Mouse (Mus musculus): ENCODE measurements around the gene Glipr1. TPM values are rescaled to one million over a fixed set of nuclear protein-coding genes. Genes with fewer than 3 reads are reported as not detected.

The Glipr1 gene
- polyA plus RNA-seq, 1 experiment from 2014 or later = 4.3 TPM

DNA sequence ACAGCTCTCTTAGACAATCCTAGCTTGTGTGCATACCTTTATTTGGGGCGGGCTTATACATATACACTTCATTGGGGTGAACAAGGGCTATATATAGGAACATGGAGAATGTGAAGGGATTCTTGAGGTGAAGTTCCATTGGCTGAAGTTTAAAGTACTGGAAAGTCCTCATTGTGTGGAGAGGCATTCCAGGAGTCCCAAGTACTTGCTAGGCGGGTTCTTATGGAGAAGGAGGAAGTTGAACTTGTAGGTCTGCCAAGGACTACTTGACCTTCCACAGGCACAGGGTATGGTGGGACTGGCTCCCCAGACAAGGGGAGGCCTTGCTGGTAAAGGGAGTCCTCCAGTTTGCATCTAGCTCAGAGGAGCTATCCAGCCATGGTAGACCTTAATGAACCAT lies 43.1 kb downstream of the Glipr1 start:
- H3K27ac ChIP-seq (replicated peaks) = no peak overlapping the region

DNA sequence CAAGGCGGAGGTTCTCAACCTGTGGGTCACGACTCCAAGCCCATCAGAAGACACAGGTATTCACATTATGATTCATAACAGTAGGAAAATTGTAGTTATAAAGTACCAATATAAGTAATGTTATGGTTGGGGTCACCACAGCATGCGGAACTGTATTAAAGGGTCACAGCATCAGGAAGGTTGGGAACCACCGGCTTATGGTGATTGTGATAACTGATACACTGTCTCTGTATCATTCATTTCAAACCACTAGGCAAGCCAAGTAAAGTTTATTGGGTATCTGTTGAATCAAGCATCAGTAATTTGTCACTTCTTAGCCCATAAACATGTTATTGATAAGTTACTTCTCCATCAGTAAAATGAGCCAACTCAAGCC lies 44.4 kb downstream of the Glipr1 start:
- Histone ChIP-seq H3K36me3 (no peaks in the 10 kb centered on the region), H3K27ac (replicated peaks) (no peak overlapping the region), H3K9me3 (replicated peaks) (no peaks in the 10 kb centered on the region), H3K27me3 (no peaks in the 10 kb centered on the region), H3K4me2 (replicated peaks) (no peak overlapping the region), H3K4me3 (replicated peaks) (no peak overlapping the region), H3K4me1 (no peaks in the 10 kb centered on the region), H3K9ac (no peak overlapping the region)
- WGBS = 38% methylated on average over 4 of the region's 4 CpGs
- no peak; the same call in 1 of the 2 replicates for ATAC-seq (ENCODE audit: insufficient number of reproducible peaks, low FRiP score, low TSS enrichment, low read depth)

More for the DNA sequence above, 43.1 kb downstream of the Glipr1 start:
- Histone ChIP-seq H3K9ac (no peak overlapping the region), H3K36me3 (no peaks in the 10 kb centered on the region), H3K4me2 (replicated peaks) (no peak overlapping the region), H3K4me3 (replicated peaks) (no peak overlapping the region), H3K27me3 (no peaks in the 10 kb centered on the region), H3K9me3 (replicated peaks) (no peaks in the 10 kb centered on the region), H3K4me1 (no peaks in the 10 kb centered on the region)
- 83% methylated on average over 2 of the region's 2 CpGs for WGBS
- ATAC-seq (ENCODE audit: insufficient number of reproducible peaks, low FRiP score, low TSS enrichment, low read depth) = no peak

DNA sequence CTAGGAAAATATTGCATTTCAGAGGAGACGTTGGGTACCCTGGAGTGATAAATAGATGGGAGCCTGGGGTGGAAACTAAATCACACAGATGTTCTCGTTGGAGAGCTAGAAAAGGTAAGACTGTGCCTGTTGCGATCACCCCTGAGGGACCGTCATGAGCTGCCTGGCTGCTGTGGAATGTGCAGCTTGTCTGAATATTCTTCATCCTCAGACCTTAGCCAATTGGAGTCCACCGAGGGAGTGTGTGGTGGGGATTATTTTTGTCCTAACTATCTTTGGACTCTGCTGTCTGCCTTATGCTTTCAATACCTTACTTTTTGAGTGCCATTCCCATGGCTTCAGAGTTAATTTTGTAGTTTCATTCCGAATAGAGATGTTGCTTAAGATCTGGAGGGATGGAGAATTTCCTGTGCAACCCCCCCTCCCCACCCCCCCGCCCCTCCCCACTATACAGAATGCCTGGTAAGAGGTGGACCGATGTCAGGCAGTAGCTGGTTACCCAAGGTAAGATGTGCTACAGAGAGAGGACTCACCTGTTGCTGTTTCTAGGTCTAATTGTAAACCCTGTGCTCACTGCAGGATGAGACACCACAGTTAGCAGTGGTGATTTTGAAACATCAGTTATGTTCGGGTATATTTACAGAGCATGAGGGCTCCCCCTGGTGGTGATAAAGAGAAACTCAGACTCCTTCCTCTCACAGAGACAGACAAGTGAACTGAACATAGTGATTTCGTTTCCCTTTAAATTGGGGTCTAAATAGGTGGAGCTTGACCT lies 45.0 kb downstream of the Glipr1 start:
- Histone ChIP-seq H3K9me3 (replicated peaks) (no peaks in the 10 kb centered on the region), H3K4me3 (replicated peaks) (no peak overlapping the region), H3K4me1 (no peaks in the 10 kb centered on the region), H3K9ac (no peak overlapping the region), H3K27ac (replicated peaks) (no peak overlapping the region), H3K4me2 (replicated peaks) (no peak overlapping the region), H3K27me3 (no peaks in the 10 kb centered on the region), H3K36me3 (no peaks in the 10 kb centered on the region)
- ATAC-seq (ENCODE audit: insufficient number of reproducible peaks, low FRiP score, low TSS enrichment, low read depth) = peak; percentile 63
- WGBS = 46% methylated on average over 10 of the region's 10 CpGs

DNA sequence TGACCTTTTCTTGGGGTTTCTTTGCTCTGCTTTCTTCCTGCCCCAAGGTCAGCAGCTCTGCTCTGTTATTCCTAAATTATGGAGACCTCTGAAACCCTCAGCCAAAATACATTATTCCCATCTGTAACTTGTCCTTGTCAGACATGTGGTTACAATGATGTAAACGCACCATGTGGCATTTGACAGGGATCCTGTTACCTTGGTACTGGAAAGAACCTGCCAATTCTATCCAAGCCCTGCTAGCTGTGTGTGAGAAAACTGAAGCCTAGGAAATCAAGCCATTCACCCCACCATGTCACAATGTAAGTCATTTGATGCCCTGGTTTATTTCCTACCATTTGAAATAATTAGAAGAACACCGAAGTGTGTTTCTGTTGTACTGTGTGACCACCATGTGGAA lies 46.6 kb downstream of the Glipr1 start:
- H3K4me3 ChIP-seq (replicated peaks) = no peak overlapping the region
- no peak for ATAC-seq (ENCODE audit: insufficient number of reproducible peaks, low FRiP score, low TSS enrichment, low read depth)
- no peaks in the 10 kb centered on the region for H3K36me3 ChIP-seq
- H3K9me3 ChIP-seq (replicated peaks) = no peaks in the 10 kb centered on the region
- no peak overlapping the region for H3K4me2 ChIP-seq (replicated peaks)
- no peak overlapping the region for H3K9ac ChIP-seq
- H3K4me1 ChIP-seq = no peaks in the 10 kb centered on the region
- H3K27me3 ChIP-seq = no peaks in the 10 kb centered on the region
- H3K27ac ChIP-seq (replicated peaks) = no peak overlapping the region
- 46% methylated on average over 2 of the region's 2 CpGs for WGBS

DNA sequence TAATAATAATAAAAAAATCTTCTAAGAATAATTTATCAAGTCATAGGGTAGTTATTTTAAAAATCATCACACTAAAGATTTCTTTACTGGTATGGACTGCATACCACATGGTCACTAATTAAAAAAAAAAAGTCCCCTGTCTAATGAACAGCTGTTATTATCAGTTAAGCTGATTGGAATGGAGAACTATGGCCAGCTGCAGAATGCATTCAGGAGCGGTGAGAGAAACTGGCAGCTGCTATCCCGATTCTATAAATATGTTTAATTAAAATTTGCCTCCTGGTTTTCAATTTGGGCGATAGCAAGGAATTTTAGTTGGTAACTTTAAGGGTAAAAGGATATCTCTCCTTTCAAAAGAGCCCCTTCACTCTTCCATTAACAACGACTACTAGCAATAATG lies 53.4 kb downstream of the Glipr1 start:
- Histone ChIP-seq H3K9me3 (replicated peaks) (no peaks in the 10 kb centered on the region), H3K27me3 (no peaks in the 10 kb centered on the region), H3K36me3 (no peaks in the 10 kb centered on the region), H3K4me1 (no peaks in the 10 kb centered on the region), H3K27ac (replicated peaks) (no peak overlapping the region), H3K4me3 (replicated peaks) (no peak overlapping the region), H3K9ac (no peak overlapping the region), H3K4me2 (replicated peaks) (no peak overlapping the region)
- WGBS = 46% methylated on average over 4 of the region's 4 CpGs
- no peak for ATAC-seq (ENCODE audit: insufficient number of reproducible peaks, low FRiP score, low TSS enrichment, low read depth)

DNA sequence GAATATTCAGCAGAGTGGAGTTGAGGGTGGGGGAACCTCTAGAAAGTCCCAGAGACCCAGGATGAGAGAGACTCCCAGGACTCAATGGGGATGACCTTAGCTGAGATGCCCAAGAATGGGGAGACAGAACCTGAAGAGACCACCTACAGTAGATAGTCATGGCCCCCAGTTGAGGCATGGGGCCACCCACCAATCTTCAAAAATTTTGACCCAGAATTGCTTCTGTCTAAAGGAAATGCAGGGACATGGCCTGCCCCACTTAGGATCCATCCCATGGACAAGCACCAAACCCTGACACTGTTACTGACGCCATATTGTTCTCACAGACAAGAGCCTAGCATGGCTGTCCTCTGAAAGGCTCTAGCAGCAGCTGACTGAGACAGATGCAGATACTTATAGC lies 54.4 kb downstream of the Glipr1 start:
- Histone ChIP-seq H3K27me3 (no peaks in the 10 kb centered on the region), H3K9me3 (replicated peaks) (no peaks in the 10 kb centered on the region), H3K4me2 (replicated peaks) (no peak overlapping the region), H3K9ac (no peak overlapping the region), H3K36me3 (no peaks in the 10 kb centered on the region), H3K27ac (replicated peaks) (no peak overlapping the region), H3K4me3 (replicated peaks) (no peak overlapping the region), H3K4me1 (no peaks in the 10 kb centered on the region)
- 86% methylated on average over 1 of the region's 1 CpGs for WGBS
- no peak for ATAC-seq (ENCODE audit: insufficient number of reproducible peaks, low FRiP score, low TSS enrichment, low read depth)

DNA sequence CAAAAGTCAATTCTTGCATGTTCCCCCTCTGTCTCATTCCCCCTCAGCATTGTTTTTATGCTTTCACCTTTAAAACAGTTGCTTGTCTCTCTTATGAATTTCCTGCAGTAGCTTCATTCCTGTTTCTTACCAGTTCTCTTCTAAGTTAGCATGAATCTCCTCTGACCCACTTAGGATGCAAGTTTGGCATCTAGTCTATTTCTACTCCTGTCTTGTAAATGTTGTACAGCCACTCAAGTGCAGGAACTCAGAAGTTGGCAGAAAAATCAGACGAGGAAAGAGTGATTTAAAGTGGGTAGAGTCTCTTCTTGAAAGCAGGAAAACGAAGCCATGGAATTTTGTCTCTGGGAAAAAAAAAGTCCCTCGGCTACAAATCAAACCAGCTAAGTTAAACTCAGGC lies 56.9 kb downstream of the Glipr1 start:
- Histone ChIP-seq H3K4me1 (no peaks in the 10 kb centered on the region), H3K27ac (replicated peaks) (no peak overlapping the region), H3K4me3 (replicated peaks) (no peak overlapping the region), H3K9ac (no peak overlapping the region), H3K9me3 (replicated peaks) (no peaks in the 10 kb centered on the region), H3K36me3 (no peaks in the 10 kb centered on the region), H3K4me2 (replicated peaks) (no peak overlapping the region), H3K27me3 (no peaks in the 10 kb centered on the region)
- WGBS = 63% methylated on average over 3 of the region's 3 CpGs
- no peak for ATAC-seq (ENCODE audit: insufficient number of reproducible peaks, low FRiP score, low TSS enrichment, low read depth)

DNA sequence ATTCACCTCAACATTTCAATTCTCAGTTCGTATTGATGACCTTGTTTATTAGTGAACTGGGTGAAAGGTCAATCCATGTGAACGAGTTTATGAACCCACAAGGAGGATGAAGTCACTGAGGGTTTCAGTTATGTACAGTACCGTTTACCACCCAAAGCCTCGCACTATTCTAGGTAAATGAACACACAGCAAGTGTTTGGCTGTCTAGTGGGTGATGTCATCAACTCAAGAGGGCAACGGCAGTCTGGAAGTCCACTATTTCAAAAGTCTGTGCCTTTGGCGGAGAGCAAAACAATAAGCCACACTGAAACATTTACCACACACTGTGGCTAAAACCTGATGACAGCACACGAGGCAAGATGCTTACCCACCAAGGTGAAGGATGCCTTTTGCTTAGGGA lies 59.4 kb downstream of the Glipr1 start:
- WGBS = 78% methylated on average over 7 of the region's 7 CpGs
- H3K27me3 ChIP-seq = no peaks in the 10 kb centered on the region
- H3K9me3 ChIP-seq (replicated peaks) = no peaks in the 10 kb centered on the region
- no peak overlapping the region for H3K4me2 ChIP-seq (replicated peaks)
- H3K36me3 ChIP-seq = no peaks in the 10 kb centered on the region
- no peak overlapping the region for H3K9ac ChIP-seq
- no peak overlapping the region for H3K4me3 ChIP-seq (replicated peaks)
- ATAC-seq (ENCODE audit: insufficient number of reproducible peaks, low FRiP score, low TSS enrichment, low read depth) = no peak
- H3K27ac ChIP-seq (replicated peaks) = no peak overlapping the region
- H3K4me1 ChIP-seq = no peaks in the 10 kb centered on the region

DNA sequence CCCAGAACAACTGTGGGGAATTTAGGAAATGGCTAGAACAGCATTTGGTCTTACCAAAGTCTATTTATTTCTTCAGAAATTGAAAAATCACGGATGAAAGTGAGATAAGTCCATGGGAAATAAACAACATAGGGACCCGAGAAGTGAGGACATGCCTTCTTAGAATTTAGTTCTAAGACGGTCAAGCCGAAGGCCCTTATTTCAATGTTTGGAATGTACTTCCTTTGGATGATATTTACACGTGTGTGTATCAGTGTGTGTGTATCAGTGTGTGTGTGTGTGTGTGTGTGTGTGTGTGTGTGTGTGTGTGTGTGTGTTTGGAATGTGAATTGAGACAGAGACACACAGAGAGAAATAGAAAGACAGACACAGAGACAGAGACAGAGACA lies 65.3 kb downstream of the Glipr1 start:
- no peak for ATAC-seq (ENCODE audit: insufficient number of reproducible peaks, low FRiP score, low TSS enrichment, low read depth)
- Histone ChIP-seq H3K27ac (replicated peaks) (no peak overlapping the region), H3K4me2 (replicated peaks) (no peak overlapping the region), H3K27me3 (no peaks in the 10 kb centered on the region), H3K9ac (no peak overlapping the region), H3K4me1 (no peaks in the 10 kb centered on the region), H3K36me3 (no peaks in the 10 kb centered on the region), H3K4me3 (replicated peaks) (no peak overlapping the region), H3K9me3 (replicated peaks) (no peaks in the 10 kb centered on the region)
- whole genome bisulfite sequencing = 73% methylated on average over 5 of the region's 5 CpGs

DNA sequence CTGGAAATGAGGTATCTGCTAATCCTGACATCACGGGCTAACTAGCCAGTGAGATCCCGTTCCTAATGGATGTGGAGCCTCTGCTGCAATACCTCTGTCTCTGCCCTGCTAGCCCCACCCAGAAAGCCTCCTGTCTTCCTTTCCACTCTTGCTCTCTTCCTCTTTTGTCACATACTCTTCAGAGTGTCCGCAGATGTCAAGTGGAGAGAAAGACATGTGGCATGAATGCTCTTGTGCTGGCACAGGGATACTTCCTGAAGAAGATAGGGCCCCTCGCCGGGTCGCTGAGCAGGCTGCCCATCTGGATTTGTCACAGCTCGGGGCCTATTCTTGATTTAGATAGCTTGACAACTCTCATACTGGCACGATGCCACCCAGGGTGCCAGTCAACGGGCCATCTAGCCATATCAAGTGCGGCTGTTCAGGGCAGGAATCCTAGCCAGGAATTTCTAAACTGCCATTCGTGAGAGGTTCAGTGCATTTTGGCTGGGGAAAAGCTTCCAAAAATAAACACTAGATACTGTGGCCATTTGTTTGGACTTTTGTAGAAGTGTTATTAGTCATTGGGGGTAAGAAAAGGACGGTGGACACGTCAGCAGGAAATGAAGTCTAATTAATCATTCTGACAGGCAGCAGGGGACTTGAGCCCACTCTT lies 65.8 kb downstream of the Glipr1 start:
- Histone ChIP-seq H3K27me3 (no peaks in the 10 kb centered on the region), H3K4me2 (replicated peaks) (no peak overlapping the region), H3K27ac (replicated peaks) (no peak overlapping the region), H3K9ac (no peak overlapping the region), H3K36me3 (no peaks in the 10 kb centered on the region), H3K4me3 (replicated peaks) (no peak overlapping the region), H3K9me3 (replicated peaks) (no peaks in the 10 kb centered on the region), H3K4me1 (no peaks in the 10 kb centered on the region)
- ATAC-seq (ENCODE audit: insufficient number of reproducible peaks, low FRiP score, low TSS enrichment, low read depth) = no peak
- 59% methylated on average over 13 of the region's 13 CpGs for WGBS

DNA sequence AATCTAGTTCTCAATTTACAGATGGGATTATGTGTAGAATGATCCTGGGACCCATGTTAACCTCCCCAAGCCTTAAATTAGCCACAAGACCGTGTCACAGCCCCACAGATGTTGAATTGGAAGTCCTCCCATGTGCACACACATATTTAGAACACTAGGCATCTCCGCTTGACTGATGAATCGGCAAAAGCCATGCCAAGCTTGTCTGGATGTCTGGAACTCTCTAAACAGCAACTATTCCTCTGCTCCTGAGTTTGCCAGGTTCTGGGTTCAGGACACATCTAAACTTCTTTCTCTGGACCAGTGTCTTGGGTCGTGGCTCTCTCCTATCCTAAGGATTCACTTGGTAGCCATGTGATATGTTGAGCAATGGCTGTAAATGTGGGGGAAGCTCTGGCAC lies 66.4 kb downstream of the Glipr1 start:
- Histone ChIP-seq H3K9me3 (replicated peaks) (no peaks in the 10 kb centered on the region), H3K4me3 (replicated peaks) (no peak overlapping the region), H3K4me2 (replicated peaks) (no peak overlapping the region), H3K36me3 (no peaks in the 10 kb centered on the region), H3K27me3 (no peaks in the 10 kb centered on the region), H3K27ac (replicated peaks) (no peak overlapping the region), H3K9ac (no peak overlapping the region), H3K4me1 (no peaks in the 10 kb centered on the region)
- 64% methylated on average over 4 of the region's 4 CpGs for whole genome bisulfite sequencing
- ATAC-seq (ENCODE audit: insufficient number of reproducible peaks, low FRiP score, low TSS enrichment, low read depth) = no peak
